26 mouse cellular contexts compared by ENCODE assay signal in the genomic region with DNA sequence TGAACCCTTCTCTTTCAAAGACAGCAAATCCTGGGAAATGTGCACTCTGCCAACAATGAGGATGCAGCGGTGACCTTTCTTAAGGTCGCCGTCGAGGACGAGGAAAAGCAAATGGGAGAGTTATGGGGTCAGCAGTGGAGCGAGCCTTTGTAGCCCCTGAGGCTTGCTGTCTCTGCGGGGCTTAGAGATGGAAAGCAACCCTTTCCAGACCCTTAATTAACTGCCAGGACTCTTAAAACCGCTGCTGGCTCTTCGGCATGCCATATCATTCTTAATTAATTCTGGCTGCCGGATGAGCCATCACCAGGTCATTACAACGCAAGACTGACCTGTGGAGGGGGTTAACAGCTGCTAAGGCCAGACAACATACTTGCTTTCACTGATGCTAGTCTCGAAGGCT.
DNase-seq lines count a peak whose midpoint lies in the region; ATAC-seq and TF ChIP-seq lines count a peak whose summit lies in the region.
"Had no signal": no experiment of that assay in that cellular context is flagged by ENCODE, and none has a peak within 500 bp of the region (broad histone marks: within the 10 kb centered on the region; RNA-seq: fewer than 3 reads in every experiment).

No protein-coding gene starts in this region.

- H3K4me1 ChIP-seq in kidney, postnatal 0 days (replicated peaks; ENCODE audit: insufficient read depth, low read length): no peaks in the 10 kb centered on the region
- no peaks in the 10 kb centered on the region for H3K4me1 ChIP-seq in kidney, adult 2 months (ENCODE audit: control insufficient read depth, insufficient read depth, low read length)
- peaks cover 27% of the 10 kb centered on the region for H3K4me1 ChIP-seq in limb, embryonic 10.5 days
- H3K4me1 ChIP-seq: intestine, embryonic 15.5 days; liver, embryonic 15.5 days had no signal

- H3K27me3 ChIP-seq in kidney, postnatal 0 days (ENCODE audit: insufficient read depth, low read length): no peaks in the 10 kb centered on the region
- no peaks in the 10 kb centered on the region for H3K27me3 ChIP-seq in kidney, adult 2 months (replicated peaks; ENCODE audit: control insufficient read depth, insufficient read depth, low read length)
- H3K27me3 ChIP-seq in limb, embryonic 10.5 days (ENCODE audit: low read depth, poor library complexity, severe bottlenecking): no peaks in the 10 kb centered on the region
- H3K27me3 ChIP-seq: CH12.LX; intestine, embryonic 15.5 days; kidney, embryonic 15.5 days; liver, embryonic 15.5 days; midbrain, embryonic 12.5 days; Patski had no signal

- no peak overlapping the region for H3K9ac ChIP-seq in kidney, postnatal 0 days (ENCODE audit: low read depth, low read length)
- H3K9ac ChIP-seq: forebrain, postnatal 0 days; intestine, embryonic 15.5 days; kidney, embryonic 15.5 days; liver, embryonic 15.5 days; midbrain, embryonic 12.5 days had no signal

- H3K36me3 ChIP-seq in kidney, postnatal 0 days (ENCODE audit: insufficient read depth, low read length): no peaks in the 10 kb centered on the region
- no peaks in the 10 kb centered on the region for H3K36me3 ChIP-seq in kidney, adult 2 months (ENCODE audit: control insufficient read depth, insufficient read depth, low read length)
- H3K36me3 ChIP-seq in limb, embryonic 10.5 days: no peaks in the 10 kb centered on the region
- H3K36me3 ChIP-seq: G1E; intestine, embryonic 15.5 days; kidney, embryonic 15.5 days; liver, embryonic 15.5 days; midbrain, embryonic 12.5 days had no signal

- TF ChIP-seq CTCF in kidney, postnatal 0 days (IDR thresholded peaks at IDR 0.05; ENCODE audit: low read depth): no peak
- TF ChIP-seq CTCF in kidney, adult 2 months (conservative IDR thresholded peaks at IDR 0.05; ENCODE audit: insufficient read depth, insufficient read length, low read depth, low read length): no peak

- no peak overlapping the region for H3K4me3 ChIP-seq in kidney, postnatal 0 days (replicated peaks; ENCODE audit: low read depth, low read length)
- no peak overlapping the region for H3K4me3 ChIP-seq in kidney, adult 2 months (ENCODE audit: insufficient read depth, low read depth, low read length)
- no peak overlapping the region for H3K4me3 ChIP-seq in limb, embryonic 10.5 days
- H3K4me3 ChIP-seq: heart, adult 2 months; intestine, embryonic 15.5 days; kidney, embryonic 15.5 days; left cerebral cortex, adult 2 months; liver, embryonic 15.5 days; midbrain, embryonic 12.5 days had no signal

- no peaks in the 10 kb centered on the region for H3K9me3 ChIP-seq in kidney, postnatal 0 days (replicated peaks; ENCODE audit: low read length)
- no peaks in the 10 kb centered on the region for H3K9me3 ChIP-seq in limb, embryonic 10.5 days (replicated peaks)
- H3K9me3 ChIP-seq: intestine, embryonic 15.5 days; kidney, embryonic 15.5 days; liver, embryonic 15.5 days; midbrain, embryonic 12.5 days had no signal

- peak; percentile 26 for DNase-seq in kidney, postnatal 0 days (ENCODE audit: low spot score)
- DNase-seq in kidney, adult 2 months: no peak
- DNase-seq in embryo, embryonic 11 days: peak; percentile 40
- DNase-seq in limb, embryonic 10.5 days (ENCODE audit: low spot score): peak; percentile 46
- DNase-seq in retina, postnatal 1 day: peak; percentile 60
- DNase-seq in kidney, adult 11 months: no peak
- DNase-seq in thymus, adult 18-20 months: no peak
- DNase-seq: adrenal gland, postnatal 36 days; B cell, adult 2 months; cerebellum, adult 9-11 months; forebrain, postnatal 0 days; gastrocnemius, postnatal 25 days; kidney, postnatal 4 days; liver; thymus, postnatal 14 days had no signal

- TF ChIP-seq POLR2A in kidney, adult 2 months (IDR thresholded peaks at IDR 0.05; ENCODE audit: low read depth, low read length): no peak

- no peak overlapping the region for H3K27ac ChIP-seq in kidney, postnatal 0 days
- no peak overlapping the region for H3K27ac ChIP-seq in kidney, adult 2 months (ENCODE audit: insufficient read depth, low read depth, low read length)
- H3K27ac ChIP-seq in limb, embryonic 10.5 days: no peak overlapping the region
- H3K27ac ChIP-seq: heart, adult 2 months; intestine, embryonic 15.5 days; kidney, embryonic 15.5 days; left cerebral cortex, adult 2 months; liver, embryonic 15.5 days; macrophage; midbrain, embryonic 12.5 days had no signal

- WGBS in kidney, postnatal 0 days: 21% methylated on average over 12 of the region's 12 CpGs
- 41% methylated on average over 12 of the region's 12 CpGs for WGBS in kidney, adult 2 months
- WGBS in limb, embryonic 10.5 days: 10% methylated on average over 12 of the region's 12 CpGs

- ATAC-seq in kidney, postnatal 0 days (replicated peaks; ENCODE audit: low FRiP score, low read depth): no peak
- ATAC-seq: forebrain, postnatal 0 days; hindbrain, embryonic 16.5 days; intestine, embryonic 15.5 days; Patski had no signal

- H3K4me2 ChIP-seq in kidney, postnatal 0 days (ENCODE audit: low read length): no peak overlapping the region
- H3K4me2 ChIP-seq: intestine, embryonic 15.5 days; kidney, embryonic 15.5 days; liver, embryonic 15.5 days; midbrain, embryonic 12.5 days had no signal

Comparison
In these comparisons a context has a peak if more than half of its experiments do, and no peak if none do; other contexts are left out.
1. DNase-seq: peak in kidney, postnatal 0 days (single experiment), embryo, embryonic 11 days (single experiment), limb, embryonic 10.5 days (single experiment) and retina, postnatal 1 day (single experiment); none in kidney, adult 2 months (single experiment), kidney, adult 11 months (single experiment) and thymus, adult 18-20 months (0 of 2).